In genomic region chr2:180202263-180202662, GRCm38 (mm10) we compare ENCODE assay signal across 22 mouse cellular contexts. TPM values are rescaled to one million over a fixed set of nuclear protein-coding genes. Genes with fewer than 3 reads are reported as not detected.
A peak's percentile ranks its signal among the peaks of the same experiment; 100 is the strongest.
DNase-seq lines count a peak whose midpoint lies in the region; ATAC-seq and TF ChIP-seq lines count a peak whose summit lies in the region.
"Had no signal": no experiment of that assay in that cellular context is flagged by ENCODE, and none has a peak within 500 bp of the region (broad histone marks: within the 10 kb centered on the region; RNA-seq: fewer than 3 reads in every experiment).

No protein-coding gene starts in this region.

- no peaks in the 10 kb centered on the region for H3K36me3 ChIP-seq in hindbrain, postnatal 0 days (ENCODE audit: insufficient read depth, low read length)
- no peaks in the 10 kb centered on the region for H3K36me3 ChIP-seq in hindbrain, embryonic 11.5 days (ENCODE audit: control insufficient read depth, insufficient read depth, low read length)
- peaks cover 42% of the 10 kb centered on the region for H3K36me3 ChIP-seq in lung, postnatal 0 days (ENCODE audit: insufficient read depth, low read length)
- H3K36me3 ChIP-seq in myocyte (ENCODE audit: control insufficient read depth, insufficient read depth), result peaks cover 31% of the 10 kb centered on the region
- H3K36me3 ChIP-seq: embryonic facial prominence, embryonic 12.5 days; hindbrain, embryonic 12.5 days had no signal

- no peaks in the 10 kb centered on the region for H3K9me3 ChIP-seq in hindbrain, postnatal 0 days (ENCODE audit: low read length)
- no peaks in the 10 kb centered on the region for H3K9me3 ChIP-seq in hindbrain, embryonic 11.5 days (ENCODE audit: control insufficient read depth, low read length)
- H3K9me3 ChIP-seq in lung, postnatal 0 days (ENCODE audit: low read length), result no peaks in the 10 kb centered on the region
- H3K9me3 ChIP-seq: embryonic facial prominence, embryonic 12.5 days; forebrain, embryonic 10.5 days; heart, embryonic 13.5 days; hindbrain, embryonic 12.5 days; limb, embryonic 13.5 days had no signal

- H3K4me1 ChIP-seq in hindbrain, postnatal 0 days (ENCODE audit: insufficient read depth, low read length), result peaks cover 8% of the 10 kb centered on the region; the same call in 1 of the 2 replicates
- H3K4me1 ChIP-seq in hindbrain, embryonic 11.5 days (replicated peaks; ENCODE audit: control insufficient read depth, insufficient read depth, low read length), result no peaks in the 10 kb centered on the region; the same call in 1 of the 2 replicates
- H3K4me1 ChIP-seq in lung, postnatal 0 days (ENCODE audit: insufficient read depth, low read depth, low read length), result no peaks in the 10 kb centered on the region
- H3K4me1 ChIP-seq in lung, adult 2 months (ENCODE audit: control insufficient read depth, insufficient read depth, low read length), result no peaks in the 10 kb centered on the region
- H3K4me1 ChIP-seq: embryonic facial prominence, embryonic 12.5 days; forebrain, embryonic 10.5 days; limb, embryonic 13.5 days had no signal

- ATAC-seq in hindbrain, postnatal 0 days, result no peak
- no peak for ATAC-seq in hindbrain, embryonic 11.5 days (ENCODE audit: low FRiP score)
- ATAC-seq in lung, postnatal 0 days, result peak; percentile 6; the same call in 1 of the 2 replicates
- ATAC-seq in granulocyte monocyte progenitor cell, adult 5-6 weeks (replicated peaks; ENCODE audit: poor library complexity, severe bottlenecking), result peak; percentile 26; the same call in 1 of the 2 replicates
- ATAC-seq: forebrain, embryonic 16.5 days; intestine, postnatal 0 days had no signal

- no peak for TF ChIP-seq CTCF in hindbrain, postnatal 0 days (IDR thresholded peaks at IDR 0.05; ENCODE audit: low read depth)
- no peak for TF ChIP-seq CTCF in lung, postnatal 0 days (IDR thresholded peaks at IDR 0.05)
- TF ChIP-seq CTCF in lung, adult 2 months (IDR thresholded peaks at IDR 0.05; ENCODE audit: insufficient read depth, low read length), result no peak

- TF ChIP-seq POLR2A in lung, adult 2 months (IDR thresholded peaks at IDR 0.05; ENCODE audit: borderline replicate concordance, extremely low read depth, low read depth, low read length), result no peak
- TF ChIP-seq POLR2A in myocyte (IDR thresholded peaks at IDR 0.05; ENCODE audit: insufficient read length, low read depth), result peak; percentile 28

- no peak overlapping the region for H3K9ac ChIP-seq in hindbrain, postnatal 0 days (replicated peaks; ENCODE audit: low read length)
- no peak overlapping the region for H3K9ac ChIP-seq in hindbrain, embryonic 11.5 days (ENCODE audit: low read depth, low read length)
- no peak overlapping the region for H3K9ac ChIP-seq in lung, postnatal 0 days (replicated peaks; ENCODE audit: low read depth)
- H3K9ac ChIP-seq: embryonic facial prominence, embryonic 12.5 days; heart, embryonic 13.5 days; hindbrain, embryonic 12.5 days; limb, embryonic 13.5 days had no signal

- no peaks in the 10 kb centered on the region; the same call in 1 of the 2 replicates for H3K27me3 ChIP-seq in hindbrain, postnatal 0 days (ENCODE audit: insufficient read depth, low read length)
- no peaks in the 10 kb centered on the region for H3K27me3 ChIP-seq in hindbrain, embryonic 11.5 days (ENCODE audit: control insufficient read depth, insufficient read depth, low read length)
- H3K27me3 ChIP-seq in lung, postnatal 0 days (replicated peaks; ENCODE audit: insufficient read depth, low read length), result no peaks in the 10 kb centered on the region
- H3K27me3 ChIP-seq in myocyte (ENCODE audit: control insufficient read depth, insufficient read depth, insufficient read length), result no peaks in the 10 kb centered on the region
- H3K27me3 ChIP-seq: embryonic facial prominence, embryonic 12.5 days; heart, embryonic 13.5 days; hindbrain, embryonic 12.5 days; limb, embryonic 13.5 days had no signal

- H3K4me2 ChIP-seq in hindbrain, postnatal 0 days (ENCODE audit: low read depth, low read length), result no peak overlapping the region
- H3K4me2 ChIP-seq in hindbrain, embryonic 11.5 days (replicated peaks; ENCODE audit: low read depth, low read length), result no peak overlapping the region
- no peak overlapping the region for H3K4me2 ChIP-seq in lung, postnatal 0 days (replicated peaks; ENCODE audit: low read depth, low read length)
- H3K4me2 ChIP-seq in myocyte (ENCODE audit: low read depth), result no peak overlapping the region
- H3K4me2 ChIP-seq: embryonic facial prominence, embryonic 12.5 days; heart, embryonic 13.5 days; hindbrain, embryonic 12.5 days; limb, embryonic 13.5 days; liver, embryonic 11.5 days had no signal

- TF ChIP-seq EP300 in lung, postnatal 0 days (IDR thresholded peaks at IDR 0.05), result no peak

- H3ac ChIP-seq in myocyte (ENCODE audit: control insufficient read depth, insufficient read length), result no peak overlapping the region

- no peak overlapping the region for H3K4me3 ChIP-seq in hindbrain, postnatal 0 days (ENCODE audit: low read length)
- no peak overlapping the region for H3K4me3 ChIP-seq in hindbrain, embryonic 11.5 days (ENCODE audit: low read depth, low read length)
- no peak overlapping the region for H3K4me3 ChIP-seq in lung, postnatal 0 days (ENCODE audit: low read depth, low read length)
- H3K4me3 ChIP-seq in lung, adult 2 months (replicated peaks; ENCODE audit: extremely low read depth, low read depth, low read length), result no peak overlapping the region
- H3K4me3 ChIP-seq in myocyte, result no peak overlapping the region
- H3K4me3 ChIP-seq: embryonic facial prominence, embryonic 12.5 days; forebrain, embryonic 10.5 days; gastrocnemius, adult 2 months; heart, embryonic 13.5 days; hindbrain, embryonic 12.5 days; limb, embryonic 13.5 days had no signal

- DNase-seq in hindbrain, postnatal 0 days (ENCODE audit: low spot score), result peak; percentile 40
- no peak for DNase-seq in hindbrain, embryonic 11.5 days (ENCODE audit: low spot score)
- DNase-seq in lung, postnatal 0 days (ENCODE audit: low spot score), result no peak
- no peak for DNase-seq in lung, adult 2 months
- DNase-seq: adrenal gland, postnatal 25 days; cerebellum, adult 11-12 months; embryo, embryonic 11 days; gastrocnemius, adult 2 months; gastrocnemius, postnatal 36 days; heart, postnatal 10 days; kidney, adult 9 months; kidney, postnatal 14 days had no signal

- 75% methylated on average over 14 of the region's 14 CpGs for WGBS in hindbrain, postnatal 0 days
- 92% methylated on average over 14 of the region's 14 CpGs for WGBS in hindbrain, embryonic 11.5 days
- 77% methylated on average over 14 of the region's 14 CpGs for WGBS in lung, postnatal 0 days
- 78% methylated on average over 14 of the region's 14 CpGs for WGBS in lung, adult 2 months

- no peak overlapping the region for H3K27ac ChIP-seq in hindbrain, postnatal 0 days
- H3K27ac ChIP-seq in hindbrain, embryonic 11.5 days (ENCODE audit: low read depth, low read length), result no peak overlapping the region
- H3K27ac ChIP-seq in lung, postnatal 0 days (ENCODE audit: low read length), result no peak overlapping the region
- H3K27ac ChIP-seq: embryonic facial prominence, embryonic 12.5 days; gastrocnemius, adult 2 months; heart, embryonic 13.5 days; hindbrain, embryonic 12.5 days; limb, embryonic 13.5 days had no signal

- H3K79me2 ChIP-seq in myocyte (ENCODE audit: control insufficient read depth, insufficient read depth), result no peaks in the 10 kb centered on the region

TF ChIP-seq in myocyte, 11 proteins besides CTCF, POLR2A, EP300 and RAD21:
- peak; percentile 88 for TF ChIP-seq REST (IDR thresholded peaks at IDR 0.05; ENCODE audit: insufficient read depth, insufficient read length)
- no peak for TF ChIP-seq MAX (IDR thresholded peaks at IDR 0.05; ENCODE audit: low read depth)

RNA-seq across cellular contexts. Expression of gene Lama5, which starts 23.4 kb away (rescaled TPM):
- 10.3 and 16.5 TPM in 2 replicates for total RNA-seq in hindbrain, postnatal 0 days (2014; rRNA removed)
- polyA plus RNA-seq in hindbrain, postnatal 0 days (2015; fragmentation: Nextera tagmentation; extraction: Ambion mirVana), result 2.7 and 3.5 TPM in 2 replicates
- polyA plus RNA-seq in hindbrain, embryonic 11.5 days (2014; fragmentation: Nextera tagmentation; extraction: Ambion mirVana), result 3.3 and 4.4 TPM in 2 replicates
- polyA plus RNA-seq in lung, postnatal 0 days (2015; fragmentation: Nextera tagmentation; extraction: Ambion mirVana), result 83.7 and 85.3 TPM in 2 replicates
- 145 and 148 TPM in 2 replicates for polyA plus RNA-seq in lung, adult 2 months (2012; rRNA removed)
- 0.06 TPM in 1 of 2 replicates, not detected in the other for total RNA-seq in granulocyte monocyte progenitor cell, adult 5-6 weeks (2014; fragmentation: Nextera tagmentation)
- total RNA-seq in granulocyte monocyte progenitor cell, adult 5-6 weeks (2017), result 0.05 TPM in 1 of 2 replicates, not detected in the other
- polyA plus RNA-seq in myocyte (2012; fragmentation: generic; extraction: Trizol), result 80.8 TPM

RNA-seq across cellular contexts. Expression of gene Adrm1, which starts 31.0 kb away (rescaled TPM):
- total RNA-seq in hindbrain, postnatal 0 days (2014; rRNA removed), result 107 and 119 TPM in 2 replicates
- polyA plus RNA-seq in hindbrain, postnatal 0 days (2015; fragmentation: Nextera tagmentation; extraction: Ambion mirVana), result 207 and 210 TPM in 2 replicates
- polyA plus RNA-seq in hindbrain, embryonic 11.5 days (2014; fragmentation: Nextera tagmentation; extraction: Ambion mirVana), result 174 and 183 TPM in 2 replicates
- polyA plus RNA-seq in lung, postnatal 0 days (2015; fragmentation: Nextera tagmentation; extraction: Ambion mirVana), result 119 and 136 TPM in 2 replicates
- 108 and 114 TPM in 2 replicates for polyA plus RNA-seq in lung, adult 2 months (2012; rRNA removed)
- total RNA-seq in granulocyte monocyte progenitor cell, adult 5-6 weeks (2014; fragmentation: Nextera tagmentation), result 101 and 102 TPM in 2 replicates
- 48.5 and 74.2 TPM in 2 replicates for total RNA-seq in granulocyte monocyte progenitor cell, adult 5-6 weeks (2017)
- 188 TPM for polyA plus RNA-seq in myocyte (2012; fragmentation: generic; extraction: Trizol)

RNA-seq across cellular contexts. Expression of gene Rps21, which starts 54.9 kb away (rescaled TPM):
- total RNA-seq in hindbrain, postnatal 0 days (2014; rRNA removed), result 752 and 857 TPM in 2 replicates
- polyA plus RNA-seq in hindbrain, postnatal 0 days (2015; fragmentation: Nextera tagmentation; extraction: Ambion mirVana), result 445 and 465 TPM in 2 replicates
- polyA plus RNA-seq in hindbrain, embryonic 11.5 days (2014; fragmentation: Nextera tagmentation; extraction: Ambion mirVana), result 432 and 442 TPM in 2 replicates
- polyA plus RNA-seq in lung, postnatal 0 days (2015; fragmentation: Nextera tagmentation; extraction: Ambion mirVana), result 418 and 453 TPM in 2 replicates
- 2,052 and 2,661 TPM in 2 replicates for polyA plus RNA-seq in lung, adult 2 months (2012; rRNA removed)
- total RNA-seq in granulocyte monocyte progenitor cell, adult 5-6 weeks (2014; fragmentation: Nextera tagmentation), result 3,456 and 3,912 TPM in 2 replicates
- total RNA-seq in granulocyte monocyte progenitor cell, adult 5-6 weeks (2017), result 1,093 and 2,216 TPM in 2 replicates
- polyA plus RNA-seq in myocyte (2012; fragmentation: generic; extraction: Trizol), result 3,913 TPM

Comparison
In these comparisons a context has a peak if more than half of its experiments do, and no peak if none do; other contexts are left out.
1. ATAC-seq: peak in lung, postnatal 0 days (single experiment) and granulocyte monocyte progenitor cell, adult 5-6 weeks (single experiment); none in hindbrain, postnatal 0 days (single experiment) and hindbrain, embryonic 11.5 days (single experiment).
2. RNA of gene Lama5, which starts 23.4 kb away (polyA plus RNA-seq): 145 to 148 TPM in lung, adult 2 months, 83.7 to 85.3 TPM in lung, postnatal 0 days and 80.8 TPM in myocyte (single experiment); 3.3 to 4.4 TPM in hindbrain, embryonic 11.5 days and 2.7 to 3.5 TPM in hindbrain, postnatal 0 days; every median in the first group is over 10 times any median in the second.